8 mouse cellular contexts compared by ENCODE assay signal in the genomic region with DNA sequence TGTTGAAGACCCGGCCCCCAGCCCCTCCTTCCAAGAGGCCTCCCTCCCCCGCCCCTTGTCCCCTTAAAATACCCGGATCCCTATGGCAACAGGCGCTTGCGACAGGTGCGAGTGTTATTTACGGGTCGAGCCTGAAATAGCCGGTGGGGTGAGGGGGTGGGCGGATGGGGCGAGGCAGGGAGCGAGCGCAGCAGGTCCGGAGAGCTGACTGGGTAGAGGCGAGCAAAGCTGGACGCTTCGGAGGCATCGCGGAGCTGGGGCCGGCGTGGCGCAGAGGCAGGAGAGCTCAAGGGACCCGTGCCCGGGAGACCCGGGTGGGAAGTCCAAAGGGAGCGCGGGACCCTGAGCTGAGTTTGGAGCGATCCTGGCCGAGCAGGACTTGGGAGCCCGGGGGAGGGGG. TPM values are rescaled to one million over a fixed set of nuclear protein-coding genes. Genes with fewer than 3 reads are reported as not detected.
DNase-seq lines count a peak whose midpoint lies in the region; ATAC-seq lines count a peak whose summit lies in the region.

No protein-coding gene starts in this region.

- no peak overlapping the region for H3K9ac ChIP-seq in liver, embryonic 11.5 days (ENCODE audit: low read depth, low read length)
- H3K9ac ChIP-seq in embryonic facial prominence, embryonic 15.5 days: no peak overlapping the region
- H3K9ac ChIP-seq in hindbrain, embryonic 13.5 days: peak overlapping the region; percentile 35; the same call in 1 of the 2 replicates
- no peak overlapping the region for H3K9ac ChIP-seq in neural tube, embryonic 14.5 days (replicated peaks; ENCODE audit: low read depth, low read length)

- 0 out of 2 replicates have a peak overlapping the region, but pooled peaks have one; percentile 12 for H3K4me3 ChIP-seq in liver, embryonic 11.5 days (ENCODE audit: low read depth, low read length)
- 0 out of 2 replicates have a peak overlapping the region, but pooled peaks have one; percentile 2 for H3K4me3 ChIP-seq in embryonic facial prominence, embryonic 15.5 days (replicated peaks)
- peak overlapping the region; percentile 23 for H3K4me3 ChIP-seq in hindbrain, embryonic 13.5 days
- H3K4me3 ChIP-seq in neural tube, embryonic 14.5 days (ENCODE audit: low read depth, low read length): no peak overlapping the region; the same call in 1 of the 2 replicates

- ATAC-seq in liver, embryonic 11.5 days (replicated peaks; ENCODE audit: low FRiP score): no peak
- ATAC-seq in embryonic facial prominence, embryonic 15.5 days (ENCODE audit: insufficient number of reproducible peaks, low FRiP score, low TSS enrichment, low read depth): peak; percentile 59
- no peak for ATAC-seq in hindbrain, embryonic 13.5 days (ENCODE audit: low FRiP score)
- ATAC-seq in neural tube, embryonic 14.5 days (ENCODE audit: low read depth): peak; percentile 62

- H3K9me3 ChIP-seq in liver, embryonic 11.5 days (ENCODE audit: control insufficient read depth, low read length): no peaks in the 10 kb centered on the region
- H3K9me3 ChIP-seq in embryonic facial prominence, embryonic 15.5 days (replicated peaks): no peaks in the 10 kb centered on the region
- no peaks in the 10 kb centered on the region for H3K9me3 ChIP-seq in hindbrain, embryonic 13.5 days
- H3K9me3 ChIP-seq in neural tube, embryonic 14.5 days (ENCODE audit: control insufficient read depth, low read length): no peaks in the 10 kb centered on the region

- H3K27me3 ChIP-seq in liver, embryonic 11.5 days (replicated peaks; ENCODE audit: control insufficient read depth, insufficient read depth, low read length): peaks cover 72% of the 10 kb centered on the region
- H3K27me3 ChIP-seq in embryonic facial prominence, embryonic 15.5 days: peaks cover 71% of the 10 kb centered on the region
- peaks cover 79% of the 10 kb centered on the region for H3K27me3 ChIP-seq in hindbrain, embryonic 13.5 days
- H3K27me3 ChIP-seq in neural tube, embryonic 14.5 days (ENCODE audit: control insufficient read depth, insufficient read depth, low read length): peaks cover 17% of the 10 kb centered on the region

- no peaks in the 10 kb centered on the region for H3K36me3 ChIP-seq in liver, embryonic 11.5 days (ENCODE audit: control insufficient read depth, insufficient read depth, low read length)
- H3K36me3 ChIP-seq in embryonic facial prominence, embryonic 15.5 days: no peaks in the 10 kb centered on the region
- no peaks in the 10 kb centered on the region for H3K36me3 ChIP-seq in hindbrain, embryonic 13.5 days
- no peaks in the 10 kb centered on the region for H3K36me3 ChIP-seq in neural tube, embryonic 14.5 days (ENCODE audit: control insufficient read depth, insufficient read depth, low read length)

- no peak for DNase-seq in liver, embryonic 11.5 days (ENCODE audit: low spot score)
- DNase-seq in liver: no peak
- DNase-seq in urinary bladder, postnatal 25 days (ENCODE audit: low spot score): no peak
- DNase-seq in layer of hippocampus, adult 18-20 months (ENCODE audit: low spot score in 2 of 2): no peak
- no peak for DNase-seq in kidney, postnatal 25 days

- 3% methylated on average over 30 of the region's 30 CpGs for WGBS in liver, embryonic 11.5 days
- WGBS in embryonic facial prominence, embryonic 15.5 days: 1% methylated on average over 30 of the region's 30 CpGs
- WGBS in hindbrain, embryonic 13.5 days: under 1% methylated on average over 30 of the region's 30 CpGs
- 2% methylated on average over 30 of the region's 30 CpGs for WGBS in neural tube, embryonic 14.5 days

- H3K27ac ChIP-seq in liver, embryonic 11.5 days (ENCODE audit: low read depth, low read length): no peak overlapping the region
- no peak overlapping the region for H3K27ac ChIP-seq in embryonic facial prominence, embryonic 15.5 days (replicated peaks)
- H3K27ac ChIP-seq in hindbrain, embryonic 13.5 days: no peak overlapping the region
- H3K27ac ChIP-seq in neural tube, embryonic 14.5 days (ENCODE audit: low read depth, low read length): no peak overlapping the region

- peak overlapping the region; percentile 25 for H3K4me2 ChIP-seq in liver, embryonic 11.5 days
- peak overlapping the region; percentile 27; the same call in 1 of the 2 replicates for H3K4me2 ChIP-seq in embryonic facial prominence, embryonic 15.5 days (replicated peaks)
- peak overlapping the region; percentile 46 for H3K4me2 ChIP-seq in hindbrain, embryonic 13.5 days
- peak overlapping the region; percentile 32; the same call in 1 of the 2 replicates for H3K4me2 ChIP-seq in neural tube, embryonic 14.5 days (ENCODE audit: low read depth, low read length)

- H3K4me1 ChIP-seq in liver, embryonic 11.5 days (replicated peaks; ENCODE audit: control insufficient read depth, insufficient read depth, low read length): no peaks in the 10 kb centered on the region
- H3K4me1 ChIP-seq in embryonic facial prominence, embryonic 15.5 days: peaks cover 7% of the 10 kb centered on the region
- peaks cover 7% of the 10 kb centered on the region for H3K4me1 ChIP-seq in hindbrain, embryonic 13.5 days (replicated peaks)
- H3K4me1 ChIP-seq in neural tube, embryonic 14.5 days (ENCODE audit: control insufficient read depth, insufficient read depth, low read length): 0 out of 2 replicates have a peak, but pooled peaks cover 3% of the 10 kb centered on the region

RNA-seq across cellular contexts. Expression of gene Cacng6, which starts 0.6 kb away (rescaled TPM):
- polyA plus RNA-seq in liver, embryonic 11.5 days (2014; fragmentation: Nextera tagmentation; extraction: Ambion mirVana): 0.19 TPM in 1 of 2 replicates, not detected in the other
- polyA plus RNA-seq in embryonic facial prominence, embryonic 15.5 days (2015; fragmentation: Nextera tagmentation; extraction: Ambion mirVana): 5.1 and 7.3 TPM in 2 replicates
- polyA plus RNA-seq in hindbrain, embryonic 13.5 days (2015; fragmentation: Nextera tagmentation; extraction: Ambion mirVana): 0.13 and 0.16 TPM in 2 replicates
- 0.29 TPM in 1 of 2 replicates, not detected in the other for polyA plus RNA-seq in neural tube, embryonic 14.5 days (2014; fragmentation: Nextera tagmentation; extraction: Ambion mirVana)
- 1 to 10 TPM; 1.3 to 1.5 TPM for total RNA-seq in layer of hippocampus, adult 18-20 months (2021)

RNA-seq across cellular contexts. Expression of gene Cacng8, which starts 32.9 kb away (rescaled TPM):
- 1.7 and 2.3 TPM in 2 replicates for polyA plus RNA-seq in liver, embryonic 11.5 days (2014; fragmentation: Nextera tagmentation; extraction: Ambion mirVana)
- 2.2 and 3.0 TPM in 2 replicates for polyA plus RNA-seq in embryonic facial prominence, embryonic 15.5 days (2015; fragmentation: Nextera tagmentation; extraction: Ambion mirVana)
- polyA plus RNA-seq in hindbrain, embryonic 13.5 days (2015; fragmentation: Nextera tagmentation; extraction: Ambion mirVana): 12.4 and 12.9 TPM in 2 replicates
- 12.9 and 13.5 TPM in 2 replicates for polyA plus RNA-seq in neural tube, embryonic 14.5 days (2014; fragmentation: Nextera tagmentation; extraction: Ambion mirVana)
- 100 to 1,000 TPM; 368 to 411 TPM for total RNA-seq in layer of hippocampus, adult 18-20 months (2021)

Comparison
In these comparisons a context has a peak if more than half of its experiments do, and no peak if none do; other contexts are left out.
1. ATAC-seq: peak in embryonic facial prominence, embryonic 15.5 days (single experiment) and neural tube, embryonic 14.5 days (single experiment); none in liver, embryonic 11.5 days (single experiment) and hindbrain, embryonic 13.5 days (single experiment).
2. Peak in every context shown above with its lines, with median percentiles within 50 percentile points of each other: H3K4me2 ChIP-seq.